Mouse (Mus musculus) skeletal muscle tissue, adult 2 months (tissue): ENCODE results near the gene Akt1.

Experiments used
- DNase-seq: peaks from one replicate; pipeline ENCODE4 v3.0.0-alpha.2; 2012; ENCODE audit warnings: low read depth, low spot score

Akt1 gene

GRCm38 (mm10) chr12:112663303-112663702 lies 11.4 kb downstream of the Akt1 start:
- no peak for DNase-seq

GRCm38 (mm10) chr12:112661851-112662250 lies 12.8 kb downstream of the Akt1 start:
- DNase-seq = peak; percentile 58

- DNase-seq = no peak
These were observed 13.4 kb downstream of the Akt1 start for GRCm38 (mm10) chr12:112661327-112661605.

- no peak for DNase-seq
These were observed 13.9 kb downstream of the Akt1 start for GRCm38 (mm10) chr12:112660576-112661326.

- no peak for DNase-seq
These were observed 15.6 kb downstream of the Akt1 start for GRCm38 (mm10) chr12:112659109-112659508.

GRCm38 (mm10) chr12:112658619-112659018 lies 16.1 kb downstream of the Akt1 start:
- no peak for DNase-seq

- no peak for DNase-seq
These were observed 20.6 kb downstream of the Akt1 start for GRCm38 (mm10) chr12:112654076-112654475.

- peak; percentile 83 for DNase-seq
These were observed 21.4 kb downstream of the Akt1 start for GRCm38 (mm10) chr12:112653157-112653824.

- no peak for DNase-seq
These were observed 22.8 kb downstream of the Akt1 start for GRCm38 (mm10) chr12:112651778-112652439.

GRCm38 (mm10) chr12:112648081-112648480 lies 26.6 kb downstream of the Akt1 start:
- DNase-seq = no peak

- DNase-seq = no peak
These were observed 28.5 kb downstream of the Akt1 start for GRCm38 (mm10) chr12:112646139-112646538.

GRCm38 (mm10) chr12:112644855-112645506 lies 29.7 kb downstream of the Akt1 start:
- no peak for DNase-seq

- DNase-seq = peak; percentile 99
These were observed 30.4 kb downstream of the Akt1 start, which contains the start of gene Siva1 for GRCm38 (mm10) chr12:112644180-112644854. Gene Siva1, plus strand, starts transcription at chr12:112644679.

- no peak for DNase-seq
These were observed 31.6 kb downstream of the Akt1 start for GRCm38 (mm10) chr12:112643126-112643525.

GRCm38 (mm10) chr12:112639526-112639925 lies 35.2 kb downstream of the Akt1 start:
- DNase-seq = no peak

GRCm38 (mm10) chr12:112633686-112634085 lies 41.0 kb downstream of the Akt1 start:
- no peak for DNase-seq

- no peak for DNase-seq
These were observed 41.8 kb downstream of the Akt1 start for GRCm38 (mm10) chr12:112632907-112633306.

- DNase-seq = no peak
These were observed 42.5 kb downstream of the Akt1 start for GRCm38 (mm10) chr12:112632084-112632777.

- DNase-seq = no peak
These were observed 43.2 kb downstream of the Akt1 start for GRCm38 (mm10) chr12:112631472-112631871.

GRCm38 (mm10) chr12:112630796-112631195 lies 43.9 kb downstream of the Akt1 start:
- no peak for DNase-seq

- DNase-seq = peak; percentile 94
These were observed 44.7 kb downstream of the Akt1 start for GRCm38 (mm10) chr12:112630029-112630428.
